Mouse (Mus musculus) testis, adult 2 months (tissue): ENCODE measurements around the gene Myh9.

ENCODE experiments used
- CTCF ChIP-seq: fragments of 200-500 bp; IDR thresholded peaks from 2 replicates; pipeline ENCODE4 v1.5.1; 2012; ENCODE audit warnings: low read depth, mild to moderate bottlenecking, inconsistent platforms, low read length, moderate library complexity; ENCODE audit not compliant: control insufficient read depth, insufficient read depth, insufficient replicate concordance
- POLR2A ChIP-seq: fragments of 200-500 bp; IDR thresholded peaks from 2 replicates; pipeline ENCODE4 v1.6.1; 2012; ENCODE audit warnings: low read depth, mild to moderate bottlenecking, inconsistent platforms, low read length, moderate library complexity; ENCODE audit not compliant: control insufficient read depth

DNA sequence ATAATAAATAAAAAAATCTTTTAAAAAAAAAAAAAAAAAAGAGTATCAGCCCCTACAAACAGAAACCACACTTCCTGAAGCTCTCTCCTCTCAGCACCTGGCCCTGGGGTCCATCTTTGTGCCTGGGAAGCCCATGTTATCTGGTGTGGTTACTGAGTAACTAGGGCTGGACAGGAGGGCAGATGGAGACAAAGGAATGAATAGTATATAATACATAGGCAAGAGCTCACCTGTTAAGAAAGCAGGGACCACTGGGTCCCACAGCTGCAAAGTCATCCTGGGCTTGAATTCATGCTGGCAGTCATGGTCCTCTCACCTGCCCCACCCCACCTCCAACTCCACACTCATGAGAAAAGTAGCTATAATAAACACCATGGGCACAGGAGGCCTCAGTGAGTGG is 8.9 kb downstream of the Myh9 start:
- TF ChIP-seq CTCF (no peak), POLR2A (no peak)
